Mouse (Mus musculus) CH12.LX (cell line): ENCODE results near the gene Sgip1. TPM values are rescaled to one million over a fixed set of nuclear protein-coding genes. Genes with fewer than 3 reads are reported as not detected.

Experiments
- DNase-seq: peaks from one replicate; pipeline ENCODE4 v3.0.0-alpha.2; 2013; ENCODE audit errors: extremely low read depth
- H3K27ac ChIP-seq: 2 replicates; pipeline ENCODE4 v1.5.1; 2012; ENCODE audit warnings: low read depth, mild to moderate bottlenecking, control low read depth, moderate library complexity; ENCODE audit not compliant: insufficient read depth
- H3K27me3 ChIP-seq: replicated peaks from 2 replicates; pipeline ENCODE3; 2012; ENCODE audit warnings: inconsistent platforms
- H3K36me3 ChIP-seq, 2 experiments: replicated peaks in 1 of 2; 2 replicates each; pipeline versions ENCODE3 to v1.6.1; 2012; ENCODE audit warnings: inconsistent platforms in 1 of 2, low read length in 1 of 2, mild to moderate bottlenecking in 1 of 2, mixed read lengths in 1 of 2, moderate library complexity in 1 of 2; ENCODE audit not compliant: control insufficient read depth in 1 of 2, insufficient read depth in 1 of 2
- H3K4me1 ChIP-seq, 2 experiments: 2 replicates each; pipeline ENCODE4 v1.6.1; 2012; ENCODE audit warnings: inconsistent platforms in 1 of 2, moderate library complexity in 1 of 2; ENCODE audit not compliant: insufficient read depth in 2 of 2, control insufficient read depth in 1 of 2
- H3K4me2 ChIP-seq: 2 replicates; pipeline ENCODE4 v1.6.1; 2012; ENCODE audit warnings: low read depth, mild to moderate bottlenecking, control low read depth; ENCODE audit not compliant: poor library complexity, insufficient read depth, severe bottlenecking
- H3K4me3 ChIP-seq, 3 experiments: fragments of 150-350 bp in 1 of 3; sonication (generic) in 1 of 3; replicated peaks in 1 of 3; 2 replicates each; pipeline versions ENCODE3 to v1.5.1; 2011 to 2012; ENCODE audit warnings: low read depth in 2 of 3, low read length in 2 of 3, mild to moderate bottlenecking in 2 of 3, moderate library complexity in 2 of 3, control low read depth in 1 of 3, improper control_type of control experiment in 1 of 3, inconsistent platforms in 1 of 3, mixed read lengths in 1 of 3; ENCODE audit not compliant: poor library complexity in 1 of 3
- H3K79me2 ChIP-seq: replicated peaks from 2 replicates; pipeline ENCODE4 v1.6.1; 2012; ENCODE audit warnings: mild to moderate bottlenecking, moderate library complexity; ENCODE audit not compliant: control insufficient read depth, poor library complexity, insufficient read depth, severe bottlenecking; ENCODE audit errors: extremely low read depth
- H3K9ac ChIP-seq: 2 replicates; pipeline ENCODE4 v1.6.1; 2012; ENCODE audit warnings: low read depth, mild to moderate bottlenecking, control low read depth, moderate library complexity; ENCODE audit not compliant: insufficient read depth
- H3K9me3 ChIP-seq: replicated peaks from 2 replicates; pipeline ENCODE3; 2012; ENCODE audit warnings: low read length, inconsistent platforms, mixed read lengths
- CHD1 ChIP-seq: IDR thresholded peaks from 2 replicates; pipeline ENCODE4 v1.6.1; 2012; ENCODE audit warnings: low read depth, low read length, improper control_type of control experiment, inconsistent platforms
- E2F4 ChIP-seq: IDR thresholded peaks from 2 replicates; pipeline ENCODE4 v1.6.1; 2011; ENCODE audit warnings: low read depth, low read length, improper control_type of control experiment; ENCODE audit not compliant: insufficient replicate concordance
- EP300 ChIP-seq: IDR thresholded peaks from 2 replicates; pipeline ENCODE4 v1.6.1; 2011; ENCODE audit warnings: low read length, improper control_type of control experiment
- ETS1 ChIP-seq: conservative IDR thresholded peaks from 2 replicates; pipeline ENCODE4 v1.6.1; 2012; ENCODE audit warnings: low read depth, mild to moderate bottlenecking, inconsistent platforms, low read length, improper control_type of control experiment, moderate library complexity
- GABPA ChIP-seq: IDR thresholded peaks from 2 replicates; pipeline ENCODE4 v1.6.1; 2012; ENCODE audit warnings: low read depth, low read length, improper control_type of control experiment, inconsistent platforms; ENCODE audit not compliant: insufficient replicate concordance
- HCFC1 ChIP-seq: IDR thresholded peaks from 2 replicates; pipeline ENCODE4 v1.6.1; 2012; ENCODE audit warnings: low read depth, mild to moderate bottlenecking, inconsistent platforms, low read length, improper control_type of control experiment
- IRF4 ChIP-seq: IDR thresholded peaks from 2 replicates; pipeline ENCODE4 v1.6.1; 2014; ENCODE audit warnings: low read depth, mild to moderate bottlenecking, inconsistent platforms, low read length, improper control_type of control experiment
- JUN ChIP-seq: IDR thresholded peaks from 2 replicates; pipeline ENCODE4 v1.6.1; 2011; ENCODE audit warnings: low read depth, mild to moderate bottlenecking, low read length, improper control_type of control experiment, moderate library complexity; ENCODE audit not compliant: insufficient read depth
- MAFK ChIP-seq: IDR thresholded peaks from 2 replicates; pipeline ENCODE4 v1.6.1; 2011; ENCODE audit warnings: low read length, improper control_type of control experiment; ENCODE audit not compliant: insufficient replicate concordance
- MEF2A ChIP-seq: IDR thresholded peaks from 2 replicates; pipeline ENCODE4 v1.6.1; 2014; ENCODE audit warnings: low read depth, mild to moderate bottlenecking, inconsistent platforms, low read length, improper control_type of control experiment, borderline replicate concordance
- PAX5 ChIP-seq: IDR thresholded peaks from 2 replicates; pipeline ENCODE4 v1.6.1; 2012; ENCODE audit warnings: low read length, inconsistent platforms, mixed read lengths
- TCF12 ChIP-seq: IDR thresholded peaks from 2 replicates; pipeline ENCODE4 v1.6.1; 2014; ENCODE audit warnings: low read depth, mild to moderate bottlenecking, inconsistent platforms, low read length, improper control_type of control experiment
- UBTF ChIP-seq: IDR thresholded peaks from 2 replicates; pipeline ENCODE4 v1.6.1; 2012; ENCODE audit warnings: low read depth, mild to moderate bottlenecking, inconsistent platforms, low read length, improper control_type of control experiment, moderate library complexity
- USF2 ChIP-seq: conservative IDR thresholded peaks from 2 replicates; pipeline ENCODE4 v1.6.1; 2011; ENCODE audit warnings: low read depth, low read length, improper control_type of control experiment
- ZC3H11A ChIP-seq: IDR thresholded peaks from 2 replicates; pipeline ENCODE4 v1.6.1; 2012; ENCODE audit warnings: low read depth, mild to moderate bottlenecking, inconsistent platforms, low read length, improper control_type of control experiment
- ZMIZ1 ChIP-seq: IDR thresholded peaks from 2 replicates; pipeline ENCODE4 v1.6.1; 2012; ENCODE audit warnings: low read depth, mild to moderate bottlenecking, inconsistent platforms, low read length, improper control_type of control experiment
- ZNF384 ChIP-seq: IDR thresholded peaks from 2 replicates; pipeline ENCODE4 v1.6.1; 2012; ENCODE audit warnings: low read depth, low read length, improper control_type of control experiment, inconsistent platforms
- dilution Hi-C: fragments of 300-500 bp; cut with MboI; formaldehyde crosslinking; loops from 2 replicates; pipeline ENCODE4 v1.14.3; 2020; ENCODE audit warnings: low sequenced_read_pairs; ENCODE audit not compliant: extremely low pct_unique_long_range_greater_than_20kb, extremely low pct_ligation_motif_present
- in situ Hi-C: fragments of 300-500 bp; cut with MboI; formaldehyde crosslinking; loops from 3 replicates; pipeline ENCODE4 v1.14.3; 2019; ENCODE audit warnings: low sequenced_read_pairs, low pct_ligation_motif_present, low pct_unique_long_range_greater_than_20kb, mixed read lengths
- polyA plus RNA-seq: library from polyadenylated mRNA; unstranded; fragments of >175 nt; gene quantifications from 2 replicates; pipeline ENCODE4 v1.2.1, GENCODE M21; 2012; ENCODE audit warnings: low read depth; ENCODE audit not compliant: insufficient read length
- total RNA-seq, 2 experiments: library from RNA; depleted of rRNA; stranded (reverse); fragments of 300-350 nt in 1 of 2; fragments of >200 nt in 1 of 2; gene quantifications; 2 replicates each; pipeline ENCODE4 v1.2.3; 2012 to 2014

Sgip1 gene
- total and polyA plus RNA-seq, 3 experiments: 0.07 to 0.39 (median 0.21) TPM

DNA sequence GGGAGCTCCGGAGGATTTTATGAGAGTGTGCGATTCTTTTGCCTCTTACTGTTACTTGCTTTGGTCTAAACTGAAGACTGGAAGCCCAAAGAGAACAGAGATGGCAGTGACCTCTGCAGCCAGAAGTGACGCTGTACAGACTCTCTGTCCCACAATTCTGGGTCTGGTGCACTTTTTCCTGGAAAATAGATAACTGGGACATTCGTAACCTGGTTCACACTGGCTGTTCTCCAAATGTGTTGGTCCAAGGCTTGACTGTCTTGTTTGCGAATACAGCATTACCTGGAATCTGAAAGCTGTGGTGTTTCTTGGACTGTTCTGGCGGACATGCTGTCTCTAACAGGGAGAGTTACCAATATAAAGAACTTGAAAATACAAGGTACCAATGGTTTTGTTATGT is 109.4 kb downstream of the Sgip1 start:
- H3K36me3 ChIP-seq: peaks cover 26 to 40% of the 10 kb centered on the region in 2 experiments
- dilution Hi-C loops: no loop called here
- no peak for DNase-seq
- peaks cover 24% of the 10 kb centered on the region for H3K79me2 ChIP-seq
- H3K9ac ChIP-seq: no peak overlapping the region
- no peak overlapping the region; the same call in 1 of the 2 replicates for H3K27ac ChIP-seq
- H3K27me3 ChIP-seq: no peaks in the 10 kb centered on the region
- no peak overlapping the region for H3K4me2 ChIP-seq
- no peak overlapping the region for H3K4me3 ChIP-seq
- peaks cover 10 to 52% of the 10 kb centered on the region in 2 experiments for H3K4me1 ChIP-seq
- TF ChIP-seq TCF12: no peak
- no peak for TF ChIP-seq ZMIZ1
- no peak for TF ChIP-seq IRF4
- TF ChIP-seq ETS1: no peak
- TF ChIP-seq MAFK: no peak
- TF ChIP-seq ZC3H11A: no peak
- no peak for TF ChIP-seq UBTF
- TF ChIP-seq HCFC1: no peak
- TF ChIP-seq USF2: no peak
- TF ChIP-seq EP300: no peak
- no peak for TF ChIP-seq ZNF384
- TF ChIP-seq JUN: no peak
- TF ChIP-seq GABPA: no peak
- TF ChIP-seq PAX5: no peak
- no peak for TF ChIP-seq CHD1
- TF ChIP-seq E2F4: no peak
- TF ChIP-seq, all 38 proteins: peak for 0
- in situ Hi-C loops: no loop called here
- H3K9me3 ChIP-seq: no peaks in the 10 kb centered on the region

- Histone ChIP-seq H3K4me3 (no peak overlapping the region), H3K36me3 (peaks cover 26 to 42% of the 10 kb centered on the region in 2 experiments), H3K9me3 (no peaks in the 10 kb centered on the region), H3K27ac (no peak overlapping the region), H3K79me2 (peaks cover 31% of the 10 kb centered on the region), H3K27me3 (no peaks in the 10 kb centered on the region), H3K4me1 (peaks cover 10 to 56% of the 10 kb centered on the region in 2 experiments), H3K9ac (no peak overlapping the region), H3K4me2 (no peak overlapping the region)
- no peak for DNase-seq
- in situ Hi-C loops: no loop called here
- no peak for TF ChIP-seq MEF2A
- no peak for TF ChIP-seq E2F4
- no peak for TF ChIP-seq HCFC1
- dilution Hi-C loops: no loop called here
Measured at GRCm38 (mm10) chr4:102851161-102851560, 110.1 kb downstream of the Sgip1 start.
